Mouse (Mus musculus): Measurements from ENCODE around the gene Rngtt. TPM values are rescaled to one million over a fixed set of nuclear protein-coding genes. Genes with fewer than 3 reads are reported as not detected.
"Not testable (repeated sequence)": the region's sequence is repeated elsewhere in the genome, so short reads cannot be mapped to it uniquely, and the experiment has no call there.

The Rngtt gene
- total RNA-seq, 1 experiment from 2014 or later: 56.6 TPM

DNA sequence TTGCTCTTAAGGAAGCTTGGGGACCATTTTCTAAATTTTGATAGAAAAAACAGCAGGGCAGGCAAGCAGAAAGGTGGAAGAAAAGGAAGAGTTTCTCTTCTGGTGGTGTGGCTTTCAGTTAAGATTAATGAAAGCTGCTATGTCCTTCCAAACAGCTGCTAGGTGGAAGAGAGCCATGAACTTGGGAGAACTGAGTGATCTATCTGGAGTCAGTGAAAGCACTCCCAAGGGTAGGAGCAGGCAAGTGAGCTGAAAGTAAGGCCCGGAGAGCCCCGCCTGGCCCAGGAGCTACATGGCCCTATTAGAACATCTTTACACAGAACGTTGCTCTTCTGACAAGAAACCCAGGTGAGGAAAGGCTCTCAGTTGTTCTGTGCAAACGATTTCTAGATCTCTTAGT is 103.7 kb downstream of the Rngtt start:
- ATAC-seq (replicated peaks; ENCODE audit: insufficient number of reproducible peaks, low FRiP score, low TSS enrichment, poor library complexity, severe bottlenecking): no peak

DNA sequence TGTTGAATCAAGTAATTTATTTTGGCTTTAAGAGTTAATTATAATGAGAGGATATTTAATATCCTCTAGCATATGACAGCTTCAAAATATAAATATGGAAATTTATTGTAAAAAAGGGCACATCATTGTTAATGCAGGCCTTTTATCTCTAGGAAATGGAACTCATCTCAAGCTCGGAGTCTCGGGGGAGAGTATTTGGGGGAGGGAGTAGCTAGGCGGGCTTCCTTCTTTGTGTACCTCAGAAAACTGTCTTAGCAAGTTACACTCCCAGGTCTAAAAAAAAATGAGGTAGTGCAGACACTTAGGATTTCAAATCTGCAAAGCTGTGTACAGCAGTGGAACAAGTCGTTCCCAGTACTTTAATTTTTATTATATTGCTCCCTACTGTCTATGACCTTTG is 104.7 kb downstream of the Rngtt start:
- ATAC-seq (replicated peaks; ENCODE audit: insufficient number of reproducible peaks, low FRiP score, low TSS enrichment, poor library complexity, severe bottlenecking): no peak

DNA sequence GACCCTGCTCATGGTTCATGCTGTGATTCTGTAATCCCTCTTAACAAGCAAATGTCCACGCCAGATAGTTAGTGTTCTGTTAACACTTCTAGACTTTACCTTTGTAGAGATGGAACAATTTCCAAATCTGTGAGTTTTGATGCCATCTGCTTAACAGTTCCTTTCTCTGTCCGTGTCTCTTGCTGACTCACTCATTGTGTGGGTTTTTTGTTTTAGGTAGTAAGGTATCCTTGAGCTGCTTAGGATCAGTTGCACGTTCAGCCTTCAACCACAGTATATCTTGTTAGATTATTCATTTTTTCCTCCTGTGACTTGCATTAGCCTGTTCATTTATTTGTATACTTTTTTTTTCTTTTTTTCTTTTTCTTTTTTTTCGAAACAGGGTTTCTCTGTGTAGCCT is 107.3 kb downstream of the Rngtt start:
- no peak for ATAC-seq (replicated peaks; ENCODE audit: insufficient number of reproducible peaks, low FRiP score, low TSS enrichment, poor library complexity, severe bottlenecking)

- ATAC-seq (replicated peaks; ENCODE audit: insufficient number of reproducible peaks, low FRiP score, low TSS enrichment, poor library complexity, severe bottlenecking): no peak
Measured at GRCm38 (mm10) chr4:33419644-33420043, 109.5 kb downstream of the Rngtt start.

GRCm38 (mm10) chr4:33428856-33429255 is 118.7 kb downstream of the Rngtt start:
- ATAC-seq (replicated peaks; ENCODE audit: insufficient number of reproducible peaks, low FRiP score, low TSS enrichment, poor library complexity, severe bottlenecking): no peak

GRCm38 (mm10) chr4:33441864-33442263 is 131.8 kb downstream of the Rngtt start:
- no peak for ATAC-seq (replicated peaks; ENCODE audit: insufficient number of reproducible peaks, low FRiP score, low TSS enrichment, poor library complexity, severe bottlenecking)

- ATAC-seq (replicated peaks; ENCODE audit: insufficient number of reproducible peaks, low FRiP score, low TSS enrichment, poor library complexity, severe bottlenecking): no peak
Measured at GRCm38 (mm10) chr4:33446265-33446664, 136.2 kb downstream of the Rngtt start.

- no peak for ATAC-seq (replicated peaks; ENCODE audit: insufficient number of reproducible peaks, low FRiP score, low TSS enrichment, poor library complexity, severe bottlenecking)
Measured at GRCm38 (mm10) chr4:33446881-33447280, 136.8 kb downstream of the Rngtt start.

DNA sequence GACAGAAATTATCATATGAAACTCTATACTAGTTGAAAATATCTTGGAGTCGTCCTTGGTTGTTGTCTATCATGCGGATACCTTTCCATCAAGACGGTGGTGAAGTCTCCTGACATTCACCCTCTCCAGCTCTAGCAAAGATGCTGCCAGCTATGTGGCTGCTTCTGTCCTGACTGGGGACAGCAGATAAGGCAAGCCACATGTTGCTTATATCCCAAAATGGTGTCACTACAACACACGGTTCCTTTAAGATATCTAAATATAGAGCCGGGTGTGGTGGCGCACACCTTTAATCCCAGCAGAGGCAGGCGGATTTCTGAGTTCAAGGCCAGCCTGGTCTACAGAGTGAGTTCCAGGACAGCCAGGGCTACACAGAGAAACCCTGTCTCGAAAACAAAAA is 140.2 kb downstream of the Rngtt start:
- not testable (repeated sequence) for ATAC-seq (replicated peaks; ENCODE audit: insufficient number of reproducible peaks, low FRiP score, low TSS enrichment, poor library complexity, severe bottlenecking)

- no peak for ATAC-seq (replicated peaks; ENCODE audit: insufficient number of reproducible peaks, low FRiP score, low TSS enrichment, poor library complexity, severe bottlenecking)
Measured at GRCm38 (mm10) chr4:33459851-33460250, 149.7 kb downstream of the Rngtt start.

DNA sequence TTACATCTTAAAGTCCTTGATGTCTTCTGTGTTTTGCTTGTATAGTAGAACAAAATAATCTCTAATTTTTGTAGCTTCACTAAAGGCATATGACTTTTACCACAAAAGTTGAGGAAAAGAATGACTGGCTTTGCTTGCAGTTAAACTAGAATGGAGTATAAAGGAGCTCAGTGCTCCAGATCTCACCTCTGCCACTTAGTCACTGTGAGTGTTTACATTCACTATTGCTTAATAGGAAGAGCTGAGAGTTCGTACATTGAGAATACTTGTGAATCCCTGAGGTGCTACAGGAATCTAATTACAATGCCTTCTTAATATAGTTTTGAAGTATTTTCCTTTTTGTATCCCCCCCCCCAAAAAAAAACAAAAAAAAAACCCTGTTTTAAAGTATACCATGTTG is 154.3 kb downstream of the Rngtt start:
- ATAC-seq (replicated peaks; ENCODE audit: insufficient number of reproducible peaks, low FRiP score, low TSS enrichment, poor library complexity, severe bottlenecking): no peak

DNA sequence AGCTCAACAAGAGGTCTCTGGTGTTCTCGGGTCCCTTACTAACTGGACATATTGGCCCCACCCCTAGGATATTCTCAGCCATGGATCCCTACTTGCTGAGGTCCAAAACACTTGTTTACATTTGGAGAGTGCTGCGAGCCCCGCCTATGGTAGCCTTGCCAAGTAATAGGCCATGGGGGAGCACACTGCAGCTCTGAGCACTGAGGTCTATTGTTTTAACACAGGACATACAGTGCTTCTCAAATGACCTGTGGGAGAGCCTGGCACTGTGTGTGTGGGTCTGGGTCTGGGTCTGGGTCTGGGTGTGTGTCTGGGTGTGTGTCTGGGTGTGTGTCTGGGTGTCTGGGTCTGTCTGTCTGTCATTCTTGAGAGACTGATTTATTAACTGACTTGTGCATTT is 155.8 kb downstream of the Rngtt start:
- ATAC-seq (replicated peaks; ENCODE audit: insufficient number of reproducible peaks, low FRiP score, low TSS enrichment, poor library complexity, severe bottlenecking): no peak

DNA sequence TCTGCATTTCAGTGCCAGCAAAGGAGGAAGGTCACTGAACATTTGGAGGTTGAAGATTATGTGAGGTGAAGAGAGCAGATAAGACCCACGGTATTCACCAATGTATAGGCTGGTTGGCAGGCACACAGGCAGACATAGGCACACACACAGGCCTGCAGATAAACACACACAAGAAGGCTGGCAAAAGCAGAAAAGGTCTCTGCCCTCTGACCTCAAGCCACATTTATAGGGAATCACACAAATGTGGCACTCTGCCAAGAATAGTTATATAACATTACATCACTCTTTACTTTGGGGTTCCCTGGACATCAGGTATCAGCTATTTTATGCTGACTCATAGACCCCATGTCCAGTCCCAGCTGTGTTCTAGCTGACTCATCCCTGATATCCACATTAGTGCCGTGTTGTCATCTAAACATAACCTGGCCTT is 156.9 kb downstream of the Rngtt start:
- no peak for ATAC-seq (replicated peaks; ENCODE audit: insufficient number of reproducible peaks, low FRiP score, low TSS enrichment, poor library complexity, severe bottlenecking)

DNA sequence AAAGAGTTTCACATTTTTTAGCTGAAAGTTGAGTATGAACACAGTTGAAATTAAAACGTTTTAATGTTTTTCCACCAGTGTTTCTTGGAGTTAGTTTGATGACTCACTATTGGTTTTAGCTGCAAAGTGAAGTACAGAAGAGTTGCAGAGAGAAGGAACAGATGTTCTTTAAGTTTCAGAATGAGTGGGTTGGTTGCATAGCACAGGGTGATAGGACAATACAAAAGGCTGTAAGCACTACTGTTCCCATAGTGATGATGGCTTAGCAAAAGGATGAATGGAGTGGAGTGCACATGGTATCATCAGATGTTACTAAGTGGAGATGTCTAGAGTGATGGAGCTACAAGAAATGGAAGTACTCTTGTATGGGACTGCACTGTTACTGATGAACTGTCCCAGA is 157.5 kb downstream of the Rngtt start:
- ATAC-seq (replicated peaks; ENCODE audit: insufficient number of reproducible peaks, low FRiP score, low TSS enrichment, poor library complexity, severe bottlenecking): no peak

GRCm38 (mm10) chr4:33468151-33468550 is 158.0 kb downstream of the Rngtt start:
- ATAC-seq (replicated peaks; ENCODE audit: insufficient number of reproducible peaks, low FRiP score, low TSS enrichment, poor library complexity, severe bottlenecking): no peak

DNA sequence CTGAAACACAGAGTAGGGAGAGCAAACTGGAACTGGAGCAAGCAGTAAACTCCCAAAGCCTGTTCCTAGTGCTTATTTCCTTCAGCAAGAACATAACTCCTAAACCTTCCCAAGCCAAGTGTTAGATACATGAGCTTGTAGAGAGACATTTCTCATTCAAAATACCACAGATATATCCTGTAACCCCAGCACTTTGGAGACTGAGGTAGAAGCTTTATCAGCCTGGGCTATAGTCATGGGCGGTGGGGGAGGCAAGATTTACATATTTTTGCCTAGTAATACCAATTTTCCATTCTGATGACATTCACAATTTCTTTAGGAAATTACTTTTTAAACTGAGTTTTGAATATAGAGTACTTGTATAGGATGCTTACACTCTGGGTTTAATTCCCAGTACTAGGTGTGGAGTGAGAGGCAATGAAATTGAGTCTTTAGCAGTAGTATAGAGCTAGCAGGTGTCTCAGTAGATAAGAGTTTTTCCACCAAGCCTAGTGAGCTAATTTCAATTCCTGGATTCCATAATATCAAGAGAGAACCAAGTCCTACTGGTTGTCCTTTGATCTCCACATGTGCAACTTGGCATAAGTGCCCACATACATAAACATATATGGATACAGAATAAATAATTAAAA is 160.7 kb downstream of the Rngtt start:
- ATAC-seq (replicated peaks; ENCODE audit: insufficient number of reproducible peaks, low FRiP score, low TSS enrichment, poor library complexity, severe bottlenecking): no peak

- no peak for ATAC-seq (replicated peaks; ENCODE audit: insufficient number of reproducible peaks, low FRiP score, low TSS enrichment, poor library complexity, severe bottlenecking)
Measured at GRCm38 (mm10) chr4:33478011-33478785, 168.1 kb downstream of the Rngtt start.

GRCm38 (mm10) chr4:33481721-33482120 is 171.6 kb downstream of the Rngtt start:
- ATAC-seq (replicated peaks; ENCODE audit: insufficient number of reproducible peaks, low FRiP score, low TSS enrichment, poor library complexity, severe bottlenecking): no peak

GRCm38 (mm10) chr4:33486050-33486449 is 175.9 kb downstream of the Rngtt start:
- ATAC-seq (replicated peaks; ENCODE audit: insufficient number of reproducible peaks, low FRiP score, low TSS enrichment, poor library complexity, severe bottlenecking): no peak

GRCm38 (mm10) chr4:33491108-33491507 is 181.0 kb downstream of the Rngtt start:
- no peak for ATAC-seq (replicated peaks; ENCODE audit: insufficient number of reproducible peaks, low FRiP score, low TSS enrichment, poor library complexity, severe bottlenecking)
